Mouse (Mus musculus): ENCODE data around the gene Asb16.

Asb16 gene

GRCm38 (mm10) chr11:102310768-102311695 lies 42.5 kb downstream of the Asb16 start:
- no peak for DNase-seq (ENCODE audit: low read depth)

GRCm38 (mm10) chr11:102311966-102312365 lies 43.4 kb downstream of the Asb16 start:
- DNase-seq (ENCODE audit: low read depth), result no peak

- peak; percentile 7 for DNase-seq (ENCODE audit: low read depth)
These were observed 44.0 kb downstream of the Asb16 start for GRCm38 (mm10) chr11:102312586-102312985.

- DNase-seq (ENCODE audit: low read depth), result no peak
These were observed 45.8 kb downstream of the Asb16 start for GRCm38 (mm10) chr11:102314321-102314720.

GRCm38 (mm10) chr11:102315690-102316571 lies 47.4 kb downstream of the Asb16 start:
- DNase-seq (ENCODE audit: low read depth), result peak; percentile 50

GRCm38 (mm10) chr11:102316572-102317297 lies 48.2 kb downstream of the Asb16 start:
- DNase-seq (ENCODE audit: low read depth), result peak; percentile 93

- peak; percentile 80 for DNase-seq (ENCODE audit: low read depth)
These were observed 48.9 kb downstream of the Asb16 start for GRCm38 (mm10) chr11:102317298-102317900.

- peak; percentile 75 for DNase-seq (ENCODE audit: low read depth)
These were observed 49.5 kb downstream of the Asb16 start for GRCm38 (mm10) chr11:102317901-102318575.

- peak; percentile 74 for DNase-seq (ENCODE audit: low read depth)
These were observed 50.2 kb downstream of the Asb16 start for GRCm38 (mm10) chr11:102318576-102319409.

GRCm38 (mm10) chr11:102319410-102319792 lies 50.9 kb downstream of the Asb16 start, which contains the start of gene Ubtf:
TSS of gene Ubtf (minus strand) at chr11:102319742.
- DNase-seq (ENCODE audit: low read depth), result peak; percentile 87

GRCm38 (mm10) chr11:102319941-102320685 lies 51.6 kb downstream of the Asb16 start:
- DNase-seq (ENCODE audit: low read depth), result peak; percentile 88

- no peak for DNase-seq (ENCODE audit: low read depth)
These were observed 52.1 kb downstream of the Asb16 start for GRCm38 (mm10) chr11:102320686-102321005.

- no peak for DNase-seq (ENCODE audit: low read depth)
These were observed 53.4 kb downstream of the Asb16 start for GRCm38 (mm10) chr11:102321931-102322330.

GRCm38 (mm10) chr11:102323516-102323915 lies 55.0 kb downstream of the Asb16 start:
- no peak for DNase-seq (ENCODE audit: low read depth)

- DNase-seq (ENCODE audit: low read depth), result no peak
These were observed 58.7 kb downstream of the Asb16 start for GRCm38 (mm10) chr11:102327250-102327649.

- peak; percentile 28 for DNase-seq (ENCODE audit: low read depth)
These were observed 59.3 kb downstream of the Asb16 start for GRCm38 (mm10) chr11:102327839-102328238.
